In genomic region chr5:102845800-102846199, GRCm38 (mm10) we compare ENCODE assay signal across 8 mouse cellular contexts.
DNase-seq lines count a peak whose midpoint lies in the region; ATAC-seq and TF ChIP-seq lines count a peak whose summit lies in the region.

No protein-coding gene starts in this region.

- WGBS in heart, postnatal 0 days: 31% methylated on average over 11 of the region's 11 CpGs
- 21% methylated on average over 11 of the region's 11 CpGs for WGBS in embryonic facial prominence, embryonic 15.5 days
- 12% methylated on average over 11 of the region's 11 CpGs for WGBS in limb, embryonic 10.5 days

- H3K4me2 ChIP-seq in heart, postnatal 0 days (ENCODE audit: low read depth, low read length): peak overlapping the region; percentile 73
- H3K4me2 ChIP-seq in embryonic facial prominence, embryonic 15.5 days (replicated peaks): peak overlapping the region; percentile 53
- H3K4me2 ChIP-seq in myocyte (ENCODE audit: low read depth): peak overlapping the region; percentile 77

- no peak for TF ChIP-seq CTCF in heart, postnatal 0 days (IDR thresholded peaks at IDR 0.05; ENCODE audit: low read depth)

- TF ChIP-seq EP300 in heart, postnatal 0 days (IDR thresholded peaks at IDR 0.05; ENCODE audit: low read depth): no peak

- no peaks in the 10 kb centered on the region for H3K27me3 ChIP-seq in heart, postnatal 0 days (ENCODE audit: control insufficient read depth, insufficient read depth, low read length)
- H3K27me3 ChIP-seq in embryonic facial prominence, embryonic 15.5 days: no peaks in the 10 kb centered on the region
- H3K27me3 ChIP-seq in limb, embryonic 10.5 days (ENCODE audit: low read depth, poor library complexity, severe bottlenecking): peaks cover 6% of the 10 kb centered on the region; the same call in 1 of the 2 replicates
- no peaks in the 10 kb centered on the region for H3K27me3 ChIP-seq in myocyte (ENCODE audit: control insufficient read depth, insufficient read depth, insufficient read length)

- no peak for DNase-seq in heart, postnatal 0 days (ENCODE audit: low spot score)
- no peak for DNase-seq in heart, adult 11 months
- no peak for DNase-seq in limb, embryonic 10.5 days (ENCODE audit: low spot score)
- DNase-seq in MN1 (ENCODE audit: low spot score): no peak
- no peak for DNase-seq in spleen, postnatal 36 days (ENCODE audit: low spot score in 2 of 2)

- H3ac ChIP-seq in myocyte (ENCODE audit: control insufficient read depth, insufficient read length): no peak overlapping the region

- ATAC-seq in heart, postnatal 0 days (ENCODE audit: insufficient read depth, low read depth): no peak
- no peak for ATAC-seq in embryonic facial prominence, embryonic 15.5 days (ENCODE audit: insufficient number of reproducible peaks, low FRiP score, low TSS enrichment, low read depth)
- ATAC-seq in erythroblast, adult 5-6 weeks (replicated peaks; ENCODE audit: low FRiP score, poor library complexity, severe bottlenecking): no peak

- no peaks in the 10 kb centered on the region for H3K9me3 ChIP-seq in heart, postnatal 0 days (replicated peaks; ENCODE audit: control insufficient read depth, low read length)
- H3K9me3 ChIP-seq in embryonic facial prominence, embryonic 15.5 days (replicated peaks): no peaks in the 10 kb centered on the region
- no peaks in the 10 kb centered on the region for H3K9me3 ChIP-seq in limb, embryonic 10.5 days (replicated peaks)

- no peaks in the 10 kb centered on the region for H3K79me2 ChIP-seq in myocyte (ENCODE audit: control insufficient read depth, insufficient read depth)

- TF ChIP-seq POLR2A in myocyte (IDR thresholded peaks at IDR 0.05; ENCODE audit: insufficient read length, low read depth): no peak

- H3K27ac ChIP-seq in heart, postnatal 0 days (ENCODE audit: low read depth): peak overlapping the region; percentile 76
- H3K27ac ChIP-seq in embryonic facial prominence, embryonic 15.5 days (replicated peaks): peak overlapping the region; percentile 82
- no peak overlapping the region for H3K27ac ChIP-seq in limb, embryonic 10.5 days

- no peaks in the 10 kb centered on the region for H3K36me3 ChIP-seq in heart, postnatal 0 days (replicated peaks; ENCODE audit: control insufficient read depth, insufficient read depth, low read length)
- H3K36me3 ChIP-seq in embryonic facial prominence, embryonic 15.5 days: no peaks in the 10 kb centered on the region
- H3K36me3 ChIP-seq in limb, embryonic 10.5 days: no peaks in the 10 kb centered on the region
- H3K36me3 ChIP-seq in myocyte (ENCODE audit: control insufficient read depth, insufficient read depth): no peaks in the 10 kb centered on the region

- peak overlapping the region; percentile 54; the same call in 1 of the 2 replicates for H3K9ac ChIP-seq in heart, postnatal 0 days (replicated peaks; ENCODE audit: low read depth, low read length)
- no peak overlapping the region for H3K9ac ChIP-seq in embryonic facial prominence, embryonic 15.5 days

- H3K4me3 ChIP-seq in heart, postnatal 0 days (ENCODE audit: low read depth, low read length): peak overlapping the region; percentile 59
- H3K4me3 ChIP-seq in embryonic facial prominence, embryonic 15.5 days (replicated peaks): peak overlapping the region; percentile 43
- peak overlapping the region; percentile 52 for H3K4me3 ChIP-seq in limb, embryonic 10.5 days
- no peak overlapping the region for H3K4me3 ChIP-seq in myocyte

- peaks cover 19% of the 10 kb centered on the region for H3K4me1 ChIP-seq in heart, postnatal 0 days (ENCODE audit: control insufficient read depth, insufficient read depth)
- H3K4me1 ChIP-seq in embryonic facial prominence, embryonic 15.5 days: peaks cover 37% of the 10 kb centered on the region
- H3K4me1 ChIP-seq in limb, embryonic 10.5 days: peaks cover 20% of the 10 kb centered on the region

TF ChIP-seq in myocyte, 11 proteins besides CTCF, POLR2A, EP300 and RAD21:
- TF ChIP-seq TCF12 (IDR thresholded peaks at IDR 0.05; ENCODE audit: insufficient read depth, poor library complexity, severe bottlenecking): no peak
- no peak for TF ChIP-seq MYOD1 (IDR thresholded peaks at IDR 0.05; ENCODE audit: control insufficient read depth in 1 of 3, insufficient read length in 2 of 3, low read depth in 2 of 3)
- TF ChIP-seq MYOG (IDR thresholded peaks at IDR 0.05; ENCODE audit: control insufficient read depth in 1 of 3, insufficient read depth in 1 of 3, insufficient read length in 2 of 3, low read depth in 2 of 3): no peak
- TF ChIP-seq REST (IDR thresholded peaks at IDR 0.05; ENCODE audit: insufficient read depth, insufficient read length): no peak
- TF ChIP-seq E2F4 (IDR thresholded peaks at IDR 0.05; ENCODE audit: insufficient read depth): no peak
- TF ChIP-seq POLR2AphosphoS2 (IDR thresholded peaks at IDR 0.05; ENCODE audit: insufficient read length, low read depth): no peak
- TF ChIP-seq CEBPB (IDR thresholded peaks at IDR 0.05; ENCODE audit: insufficient read depth, poor library complexity, severe bottlenecking): no peak
- TF ChIP-seq TCF3 (IDR thresholded peaks at IDR 0.05; ENCODE audit: insufficient read length, low read depth): no peak
- no peak for TF ChIP-seq USF1 (IDR thresholded peaks at IDR 0.05; ENCODE audit: low read depth)
- TF ChIP-seq MAX (IDR thresholded peaks at IDR 0.05; ENCODE audit: low read depth): no peak
- no peak for TF ChIP-seq SRF (IDR thresholded peaks at IDR 0.05; ENCODE audit: control insufficient read depth, insufficient read length, low read depth)
